Mouse (Mus musculus) frontal cortex, adult 2 months (tissue): ENCODE data around the gene Ina. TPM values are rescaled to one million over a fixed set of nuclear protein-coding genes. Genes with fewer than 3 reads are reported as not detected.
A peak's percentile ranks its signal among the peaks of the same experiment; 100 is the strongest.

Experiments used
- DNase-seq, 2 experiments: peaks; one replicate each; pipeline ENCODE4 v3.0.0; 2022; ENCODE audit warnings: low spot score in 1 of 2; ENCODE audit errors: extremely low spot score in 1 of 2
- polyA plus RNA-seq: library from polyadenylated mRNA; depleted of rRNA; stranded (reverse); fragments of >200 nt; gene quantifications from 2 replicates; pipeline ENCODE4 v1.2.3, GENCODE M21; 2012; rRNA removed

Gene Ina
- polyA plus RNA-seq, 1 experiment = 93.5 TPM

GRCm38 (mm10) chr19:47049840-47050239, 35.3 kb downstream of the Ina start:
- DNase-seq = no peak

- peak; percentile 56 to 87 for DNase-seq
Measured at GRCm38 (mm10) chr19:47050271-47051032, 36.0 kb downstream of the Ina start, which contains the start of gene Pcgf6. Pcgf6 (minus strand) TSS chr19:47050906.

GRCm38 (mm10) chr19:47052927-47053326, 38.4 kb downstream of the Ina start:
- no peak for DNase-seq

- DNase-seq = no peak
Measured at GRCm38 (mm10) chr19:47053471-47053870, 39.0 kb downstream of the Ina start.

GRCm38 (mm10) chr19:47057684-47058083, 43.2 kb downstream of the Ina start:
- no peak for DNase-seq

- no peak for DNase-seq
Measured at GRCm38 (mm10) chr19:47065860-47066259, 51.4 kb downstream of the Ina start.

- DNase-seq = peak; percentile 90 to 99
Measured at GRCm38 (mm10) chr19:47067096-47067882, 52.8 kb downstream of the Ina start, which contains the start of gene Taf5. Taf5 (plus strand) TSS chr19:47067746.

- peak; percentile 60 to 88 for DNase-seq
Measured at GRCm38 (mm10) chr19:47067924-47068611, 53.6 kb downstream of the Ina start.

Other genes with a start within 250 kb of the Ina start
- 49.8 and 53.3 TPM in 2 replicates for gene Nt5c2, start 455 bp downstream of the Ina start, polyA plus RNA-seq
- 41.3 and 42.6 TPM in 2 replicates for gene Pcgf6, start 36.2 kb downstream of the Ina start, polyA plus RNA-seq
- 4.7 and 5.0 TPM in 2 replicates for gene Taf5, start 53.0 kb downstream of the Ina start, polyA plus RNA-seq
- 964 and 1,164 TPM in 2 replicates for gene Usmg5, start 75.9 kb downstream of the Ina start, polyA plus RNA-seq
- 14.1 and 14.2 TPM in 2 replicates for gene Pdcd11, start 76.1 kb downstream of the Ina start, polyA plus RNA-seq
- 4.7 and 5.2 TPM in 2 replicates for gene Calhm2, start 123.6 kb downstream of the Ina start, polyA plus RNA-seq
- not detected in 2 replicates for gene Calhm1, start 129.6 kb downstream of the Ina start, polyA plus RNA-seq
- gene Calhm3, start 143.1 kb downstream of the Ina start, polyA plus RNA-seq = not detected in 2 replicates
- 110 and 127 TPM in 2 replicates for gene Neurl1a, start 164.1 kb downstream of the Ina start, polyA plus RNA-seq